9 mouse cellular contexts compared by ENCODE assay signal in genomic region chr6:73010073-73010472, GRCm38 (mm10). TPM values are rescaled to one million over a fixed set of nuclear protein-coding genes. Genes with fewer than 3 reads are reported as not detected.
A peak's percentile ranks its signal among the peaks of the same experiment; 100 is the strongest.
DNase-seq lines count a peak whose midpoint lies in the region; ATAC-seq and TF ChIP-seq lines count a peak whose summit lies in the region.
"Had no signal": no experiment of that assay in that cellular context is flagged by ENCODE, and none has a peak within 500 bp of the region (broad histone marks: within the 10 kb centered on the region; RNA-seq: fewer than 3 reads in every experiment).

No protein-coding gene starts in this region.

- TF ChIP-seq POLR2A in cortical plate, adult 2 months (IDR thresholded peaks at IDR 0.05; ENCODE audit: extremely low read depth, insufficient read depth, low read length) = no peak

- no peaks in the 10 kb centered on the region for H3K9me3 ChIP-seq in intestine, embryonic 14.5 days (ENCODE audit: control insufficient read depth, low read length)
- H3K9me3 ChIP-seq in intestine, embryonic 16.5 days (ENCODE audit: control insufficient read depth, low read length) = no peaks in the 10 kb centered on the region
- H3K9me3 ChIP-seq in limb, embryonic 10.5 days (replicated peaks) = no peaks in the 10 kb centered on the region
- H3K9me3 ChIP-seq: liver, embryonic 15.5 days had no signal

- no peak for ATAC-seq in intestine, embryonic 14.5 days (replicated peaks; ENCODE audit: low FRiP score, low TSS enrichment, low read depth)
- no peak for ATAC-seq in intestine, embryonic 16.5 days

- 0 out of 2 replicates have a peak, but pooled peaks cover 3% of the 10 kb centered on the region for H3K4me1 ChIP-seq in intestine, embryonic 14.5 days (replicated peaks; ENCODE audit: control insufficient read depth, insufficient read depth, low read length)
- 0 out of 2 replicates have a peak, but pooled peaks cover 3% of the 10 kb centered on the region for H3K4me1 ChIP-seq in intestine, embryonic 16.5 days (ENCODE audit: control insufficient read depth, insufficient read depth, low read length)
- no peaks in the 10 kb centered on the region for H3K4me1 ChIP-seq in cortical plate, adult 2 months (ENCODE audit: control insufficient read depth, insufficient read depth, low read length)
- H3K4me1 ChIP-seq in limb, embryonic 10.5 days = peaks cover 18% of the 10 kb centered on the region
- H3K4me1 ChIP-seq: liver, embryonic 15.5 days had no signal

- no peaks in the 10 kb centered on the region for H3K36me3 ChIP-seq in intestine, embryonic 14.5 days (ENCODE audit: control insufficient read depth, insufficient read depth, low read length)
- H3K36me3 ChIP-seq in intestine, embryonic 16.5 days (ENCODE audit: control insufficient read depth, insufficient read depth, low read length) = no peaks in the 10 kb centered on the region
- no peaks in the 10 kb centered on the region for H3K36me3 ChIP-seq in limb, embryonic 10.5 days
- H3K36me3 ChIP-seq: liver, embryonic 15.5 days had no signal

- no peak overlapping the region for H3K27ac ChIP-seq in intestine, embryonic 14.5 days (ENCODE audit: low read depth)
- no peak overlapping the region for H3K27ac ChIP-seq in intestine, embryonic 16.5 days (ENCODE audit: low read length)
- H3K27ac ChIP-seq in cortical plate, adult 2 months (ENCODE audit: insufficient read depth, low read length) = no peak overlapping the region
- H3K27ac ChIP-seq in limb, embryonic 10.5 days = no peak overlapping the region
- H3K27ac ChIP-seq: liver, embryonic 15.5 days had no signal

- 41% methylated on average over 6 of the region's 6 CpGs for WGBS in intestine, embryonic 14.5 days
- WGBS in intestine, embryonic 16.5 days = 45% methylated on average over 6 of the region's 6 CpGs
- WGBS in limb, embryonic 10.5 days = 45% methylated on average over 6 of the region's 6 CpGs

- H3K4me2 ChIP-seq in intestine, embryonic 14.5 days (ENCODE audit: low read length) = no peak overlapping the region
- no peak overlapping the region for H3K4me2 ChIP-seq in intestine, embryonic 16.5 days (ENCODE audit: low read depth, low read length)
- H3K4me2 ChIP-seq: liver, embryonic 15.5 days had no signal

- H3K4me3 ChIP-seq in intestine, embryonic 14.5 days (ENCODE audit: low read depth, low read length) = no peak overlapping the region
- no peak overlapping the region for H3K4me3 ChIP-seq in intestine, embryonic 16.5 days (ENCODE audit: low read length)
- H3K4me3 ChIP-seq in cortical plate, adult 2 months (ENCODE audit: insufficient read depth, low read length) = no peak overlapping the region
- no peak overlapping the region for H3K4me3 ChIP-seq in limb, embryonic 10.5 days
- H3K4me3 ChIP-seq: liver, embryonic 15.5 days had no signal

- no peak overlapping the region for H3K9ac ChIP-seq in intestine, embryonic 14.5 days (ENCODE audit: low read length)
- H3K9ac ChIP-seq in intestine, embryonic 16.5 days (ENCODE audit: low read depth, low read length) = no peak overlapping the region
- H3K9ac ChIP-seq: liver, embryonic 15.5 days had no signal

- H3K27me3 ChIP-seq in intestine, embryonic 14.5 days (replicated peaks; ENCODE audit: control insufficient read depth, insufficient read depth, low read length) = no peaks in the 10 kb centered on the region
- no peaks in the 10 kb centered on the region for H3K27me3 ChIP-seq in intestine, embryonic 16.5 days (replicated peaks; ENCODE audit: control insufficient read depth, insufficient read depth, low read length)
- no peaks in the 10 kb centered on the region for H3K27me3 ChIP-seq in limb, embryonic 10.5 days (ENCODE audit: low read depth, poor library complexity, severe bottlenecking)
- H3K27me3 ChIP-seq: liver, embryonic 15.5 days had no signal

- peak; percentile 51 for TF ChIP-seq CTCF in cortical plate, adult 2 months (IDR thresholded peaks at IDR 0.05; ENCODE audit: extremely low read depth, insufficient read depth, low read length)

- DNase-seq in intestine, embryonic 14.5 days (ENCODE audit: low spot score) = peak; percentile 73
- DNase-seq in adrenal gland, adult 2 months = peak; percentile 65
- peak; percentile 87 for DNase-seq in heart, postnatal 4 days
- DNase-seq in limb, embryonic 10.5 days (ENCODE audit: low spot score) = peak; percentile 66
- peak; percentile 21 for DNase-seq in ovary, adult 18-20 months (ENCODE audit: low spot score)
- DNase-seq in thymus, postnatal 10 days (ENCODE audit: low spot score in 2 of 2) = peak; percentile 41 to 77

RNA-seq across cellular contexts. Expression of gene Tmsb10, which starts 51.5 kb away (rescaled TPM):
- 2,511 and 2,566 TPM in 2 replicates for polyA plus RNA-seq in intestine, embryonic 14.5 days (2014; fragmentation: Nextera tagmentation; extraction: Ambion mirVana)
- polyA plus RNA-seq in intestine, embryonic 16.5 days (2015; fragmentation: Nextera tagmentation; extraction: Ambion mirVana) = 1,797 and 1,804 TPM in 2 replicates
- 100 to 1,000 TPM; 169 to 249 TPM for total RNA-seq in adrenal gland, adult 2 months (2021)
- 18.0 and 18.5 TPM in 2 replicates for polyA plus RNA-seq in adrenal gland, adult 2 months (2012; rRNA removed)
- polyA plus RNA-seq in cortical plate, adult 2 months (2012; rRNA removed) = 462 and 568 TPM in 2 replicates
- 100 to 1,000 TPM; 848 to 855 TPM for total RNA-seq in heart, postnatal 4 days (2021)
- 2,907 and 3,028 TPM in 2 replicates for polyA plus RNA-seq in limb, embryonic 10.5 days (2016; fragmentation: Nextera tagmentation; extraction: Ambion mirVana)

Comparison
In these comparisons a context has a peak if more than half of its experiments do, and no peak if none do; other contexts are left out.
1. DNase-seq: peak in every context shown above with its lines; median percentile 87 in heart, postnatal 4 days; 73 in intestine, embryonic 14.5 days; 66 in limb, embryonic 10.5 days; 65 in adrenal gland, adult 2 months; 59 in thymus, postnatal 10 days; 21 in ovary, adult 18-20 months.
2. RNA of gene Tmsb10, which starts 51.5 kb away (polyA plus RNA-seq): 2,907 to 3,028 TPM in limb, embryonic 10.5 days, 2,511 to 2,566 TPM in intestine, embryonic 14.5 days, 1,797 to 1,804 TPM in intestine, embryonic 16.5 days and 462 to 568 TPM in cortical plate, adult 2 months; 18.0 to 18.5 TPM in adrenal gland, adult 2 months; every median in the first group is over 10 times any median in the second.